Comparison of ENCODE assay signal across 9 mouse cellular contexts in genomic region chr8:84709931-84710330, GRCm38 (mm10). TPM values are rescaled to one million over a fixed set of nuclear protein-coding genes. Genes with fewer than 3 reads are reported as not detected.
DNase-seq lines count a peak whose midpoint lies in the region; ATAC-seq lines count a peak whose summit lies in the region.
"Had no signal": no experiment of that assay in that cellular context is flagged by ENCODE, and none has a peak within 500 bp of the region (broad histone marks: within the 10 kb centered on the region; RNA-seq: fewer than 3 reads in every experiment).

No protein-coding gene starts in this region.

- no peak for ATAC-seq in embryonic facial prominence, embryonic 12.5 days (ENCODE audit: insufficient number of reproducible peaks, insufficient read depth, low FRiP score, low TSS enrichment)
- no peak for ATAC-seq in liver, embryonic 12.5 days
- ATAC-seq in liver, embryonic 11.5 days (replicated peaks; ENCODE audit: low FRiP score), result no peak
- no peak for ATAC-seq in limb, embryonic 12.5 days (ENCODE audit: insufficient number of reproducible peaks, insufficient read depth, low FRiP score, low TSS enrichment, low read depth)

- 100% methylated on average over 1 of the region's 1 CpGs for WGBS in embryonic facial prominence, embryonic 12.5 days
- WGBS in embryonic facial prominence, embryonic 10.5 days, result 94% methylated on average over 1 of the region's 1 CpGs
- whole genome bisulfite sequencing in liver, embryonic 12.5 days (ENCODE audit: insufficient replicate concordance), result 88% methylated on average over 1 of the region's 1 CpGs
- 93% methylated on average over 1 of the region's 1 CpGs for WGBS in liver, embryonic 11.5 days
- WGBS in forebrain, embryonic 10.5 days, result 98% methylated on average over 1 of the region's 1 CpGs
- 100% methylated on average over 1 of the region's 1 CpGs for WGBS in limb, embryonic 12.5 days

- no peak overlapping the region for H3K4me2 ChIP-seq in embryonic facial prominence, embryonic 12.5 days (replicated peaks)
- no peak overlapping the region for H3K4me2 ChIP-seq in liver, embryonic 12.5 days
- no peak overlapping the region for H3K4me2 ChIP-seq in liver, embryonic 11.5 days
- H3K4me2 ChIP-seq in limb, embryonic 12.5 days, result no peak overlapping the region

- H3K27me3 ChIP-seq in embryonic facial prominence, embryonic 12.5 days, result peaks cover 48% of the 10 kb centered on the region
- H3K27me3 ChIP-seq in embryonic facial prominence, embryonic 10.5 days (replicated peaks; ENCODE audit: low read depth, poor library complexity, severe bottlenecking), result peaks cover 98% of the 10 kb centered on the region
- peaks cover 64% of the 10 kb centered on the region for H3K27me3 ChIP-seq in liver, embryonic 12.5 days (replicated peaks)
- peaks cover 50% of the 10 kb centered on the region for H3K27me3 ChIP-seq in liver, embryonic 11.5 days (replicated peaks; ENCODE audit: control insufficient read depth, insufficient read depth, low read length)
- peaks cover 100% of the 10 kb centered on the region for H3K27me3 ChIP-seq in forebrain, embryonic 10.5 days (ENCODE audit: poor library complexity, severe bottlenecking)
- peaks cover 46% of the 10 kb centered on the region for H3K27me3 ChIP-seq in limb, embryonic 12.5 days

- no peak for DNase-seq in embryonic facial prominence, embryonic 10.5 days (ENCODE audit: low spot score)
- DNase-seq in liver, embryonic 11.5 days (ENCODE audit: low spot score), result no peak
- no peak for DNase-seq in forebrain, embryonic 10.5 days (ENCODE audit: extremely low spot score, low spot score)
- DNase-seq in cerebellum, adult 9-10 months, result no peak
- no peak for DNase-seq in layer of hippocampus, adult 11-12 months (ENCODE audit: low spot score)

- peak overlapping the region; percentile 51; the same call in 1 of the 2 replicates for H3K27ac ChIP-seq in embryonic facial prominence, embryonic 12.5 days
- no peak overlapping the region for H3K27ac ChIP-seq in embryonic facial prominence, embryonic 10.5 days (replicated peaks)
- peak overlapping the region; percentile 32; the same call in 1 of the 2 replicates for H3K27ac ChIP-seq in liver, embryonic 12.5 days
- no peak overlapping the region for H3K27ac ChIP-seq in liver, embryonic 11.5 days (ENCODE audit: low read depth, low read length)
- peak overlapping the region; percentile 70; the same call in 1 of the 2 replicates for H3K27ac ChIP-seq in forebrain, embryonic 10.5 days
- H3K27ac ChIP-seq in limb, embryonic 12.5 days, result peak overlapping the region; percentile 66

- no peak overlapping the region for H3K9ac ChIP-seq in embryonic facial prominence, embryonic 12.5 days
- H3K9ac ChIP-seq in liver, embryonic 12.5 days, result no peak overlapping the region
- H3K9ac ChIP-seq in liver, embryonic 11.5 days (ENCODE audit: low read depth, low read length), result no peak overlapping the region
- H3K9ac ChIP-seq in limb, embryonic 12.5 days (replicated peaks), result no peak overlapping the region

- H3K36me3 ChIP-seq in embryonic facial prominence, embryonic 12.5 days, result peaks cover 11% of the 10 kb centered on the region
- no peaks in the 10 kb centered on the region for H3K36me3 ChIP-seq in embryonic facial prominence, embryonic 10.5 days (replicated peaks)
- H3K36me3 ChIP-seq in liver, embryonic 12.5 days, result no peaks in the 10 kb centered on the region
- H3K36me3 ChIP-seq in liver, embryonic 11.5 days (ENCODE audit: control insufficient read depth, insufficient read depth, low read length), result no peaks in the 10 kb centered on the region
- H3K36me3 ChIP-seq in forebrain, embryonic 10.5 days (replicated peaks), result no peaks in the 10 kb centered on the region
- peaks cover 34% of the 10 kb centered on the region for H3K36me3 ChIP-seq in limb, embryonic 12.5 days
- H3K36me3 ChIP-seq: heart, embryonic 12.5 days had no signal

- H3K4me3 ChIP-seq in embryonic facial prominence, embryonic 12.5 days, result no peak overlapping the region
- H3K4me3 ChIP-seq in embryonic facial prominence, embryonic 10.5 days, result no peak overlapping the region
- H3K4me3 ChIP-seq in liver, embryonic 12.5 days, result no peak overlapping the region
- no peak overlapping the region for H3K4me3 ChIP-seq in liver, embryonic 11.5 days (ENCODE audit: low read depth, low read length)
- H3K4me3 ChIP-seq in forebrain, embryonic 10.5 days, result no peak overlapping the region
- H3K4me3 ChIP-seq in limb, embryonic 12.5 days (replicated peaks), result no peak overlapping the region
- H3K4me3 ChIP-seq: heart, embryonic 12.5 days had no signal

- peaks cover 80% of the 10 kb centered on the region for H3K4me1 ChIP-seq in embryonic facial prominence, embryonic 12.5 days
- peaks cover 74% of the 10 kb centered on the region for H3K4me1 ChIP-seq in embryonic facial prominence, embryonic 10.5 days
- peaks cover 68% of the 10 kb centered on the region for H3K4me1 ChIP-seq in liver, embryonic 12.5 days
- H3K4me1 ChIP-seq in liver, embryonic 11.5 days (replicated peaks; ENCODE audit: control insufficient read depth, insufficient read depth, low read length), result peaks cover 50% of the 10 kb centered on the region
- H3K4me1 ChIP-seq in forebrain, embryonic 10.5 days, result peaks cover 93% of the 10 kb centered on the region
- H3K4me1 ChIP-seq in limb, embryonic 12.5 days (replicated peaks), result peaks cover 93% of the 10 kb centered on the region

- no peaks in the 10 kb centered on the region for H3K9me3 ChIP-seq in embryonic facial prominence, embryonic 12.5 days
- H3K9me3 ChIP-seq in embryonic facial prominence, embryonic 10.5 days, result no peaks in the 10 kb centered on the region
- H3K9me3 ChIP-seq in liver, embryonic 12.5 days (replicated peaks), result no peaks in the 10 kb centered on the region
- H3K9me3 ChIP-seq in liver, embryonic 11.5 days (ENCODE audit: control insufficient read depth, low read length), result no peaks in the 10 kb centered on the region
- no peaks in the 10 kb centered on the region for H3K9me3 ChIP-seq in forebrain, embryonic 10.5 days
- no peaks in the 10 kb centered on the region for H3K9me3 ChIP-seq in limb, embryonic 12.5 days
- H3K9me3 ChIP-seq: heart, embryonic 12.5 days had no signal

RNA-seq across cellular contexts. Expression of gene Lyl1, which starts 8.7 kb away (rescaled TPM):
- 4.9 and 5.0 TPM in 2 replicates for polyA plus RNA-seq in embryonic facial prominence, embryonic 12.5 days (2016; fragmentation: Nextera tagmentation; extraction: Ambion mirVana)
- 4.3 and 5.5 TPM in 2 replicates for polyA plus RNA-seq in embryonic facial prominence, embryonic 10.5 days (2016; fragmentation: Nextera tagmentation; extraction: Ambion mirVana)
- 82.3 and 83.1 TPM in 2 replicates for polyA plus RNA-seq in liver, embryonic 12.5 days (2016; fragmentation: Nextera tagmentation; extraction: Ambion mirVana)
- polyA plus RNA-seq in liver, embryonic 11.5 days (2014; fragmentation: Nextera tagmentation; extraction: Ambion mirVana), result 67.9 and 68.6 TPM in 2 replicates
- polyA plus RNA-seq in forebrain, embryonic 10.5 days (2016; fragmentation: Nextera tagmentation; extraction: Ambion mirVana), result 4.9 and 5.8 TPM in 2 replicates
- polyA plus RNA-seq in limb, embryonic 12.5 days (2016; fragmentation: Nextera tagmentation; extraction: Ambion mirVana), result 3.7 and 4.7 TPM in 2 replicates

RNA-seq across cellular contexts. Expression of gene G430095P16Rik, which starts 12.9 kb away (rescaled TPM):
- polyA plus RNA-seq in embryonic facial prominence, embryonic 12.5 days (2016; fragmentation: Nextera tagmentation; extraction: Ambion mirVana), result 7.1 and 7.4 TPM in 2 replicates
- polyA plus RNA-seq in embryonic facial prominence, embryonic 10.5 days (2016; fragmentation: Nextera tagmentation; extraction: Ambion mirVana), result 1.6 and 3.6 TPM in 2 replicates
- polyA plus RNA-seq in liver, embryonic 12.5 days (2016; fragmentation: Nextera tagmentation; extraction: Ambion mirVana), result 11.0 and 12.0 TPM in 2 replicates
- 11.8 and 12.3 TPM in 2 replicates for polyA plus RNA-seq in liver, embryonic 11.5 days (2014; fragmentation: Nextera tagmentation; extraction: Ambion mirVana)
- polyA plus RNA-seq in forebrain, embryonic 10.5 days (2016; fragmentation: Nextera tagmentation; extraction: Ambion mirVana), result 1.3 and 2.1 TPM in 2 replicates
- 9.7 and 11.8 TPM in 2 replicates for polyA plus RNA-seq in limb, embryonic 12.5 days (2016; fragmentation: Nextera tagmentation; extraction: Ambion mirVana)

RNA-seq across cellular contexts. Expression of gene Nacc1, which starts 22.3 kb away (rescaled TPM):
- 19.4 and 20.8 TPM in 2 replicates for polyA plus RNA-seq in embryonic facial prominence, embryonic 12.5 days (2016; fragmentation: Nextera tagmentation; extraction: Ambion mirVana)
- 30.4 and 30.8 TPM in 2 replicates for polyA plus RNA-seq in embryonic facial prominence, embryonic 10.5 days (2016; fragmentation: Nextera tagmentation; extraction: Ambion mirVana)
- polyA plus RNA-seq in liver, embryonic 12.5 days (2016; fragmentation: Nextera tagmentation; extraction: Ambion mirVana), result 12.5 and 12.9 TPM in 2 replicates
- 23.0 and 25.2 TPM in 2 replicates for polyA plus RNA-seq in liver, embryonic 11.5 days (2014; fragmentation: Nextera tagmentation; extraction: Ambion mirVana)
- 31.3 and 31.5 TPM in 2 replicates for polyA plus RNA-seq in forebrain, embryonic 10.5 days (2016; fragmentation: Nextera tagmentation; extraction: Ambion mirVana)
- 16.9 and 21.4 TPM in 2 replicates for polyA plus RNA-seq in limb, embryonic 12.5 days (2016; fragmentation: Nextera tagmentation; extraction: Ambion mirVana)

RNA-seq across cellular contexts. Expression of gene Trmt1, which starts 23.8 kb away (rescaled TPM):
- polyA plus RNA-seq in embryonic facial prominence, embryonic 12.5 days (2016; fragmentation: Nextera tagmentation; extraction: Ambion mirVana), result 71.2 and 73.6 TPM in 2 replicates
- 69.1 and 71.2 TPM in 2 replicates for polyA plus RNA-seq in embryonic facial prominence, embryonic 10.5 days (2016; fragmentation: Nextera tagmentation; extraction: Ambion mirVana)
- 57.3 and 62.0 TPM in 2 replicates for polyA plus RNA-seq in liver, embryonic 12.5 days (2016; fragmentation: Nextera tagmentation; extraction: Ambion mirVana)
- 94.1 and 95.6 TPM in 2 replicates for polyA plus RNA-seq in liver, embryonic 11.5 days (2014; fragmentation: Nextera tagmentation; extraction: Ambion mirVana)
- 68.8 and 69.3 TPM in 2 replicates for polyA plus RNA-seq in forebrain, embryonic 10.5 days (2016; fragmentation: Nextera tagmentation; extraction: Ambion mirVana)
- polyA plus RNA-seq in limb, embryonic 12.5 days (2016; fragmentation: Nextera tagmentation; extraction: Ambion mirVana), result 63.4 and 66.9 TPM in 2 replicates

RNA-seq across cellular contexts. Expression of gene Ier2, which starts 47.3 kb away (rescaled TPM):
- polyA plus RNA-seq in embryonic facial prominence, embryonic 12.5 days (2016; fragmentation: Nextera tagmentation; extraction: Ambion mirVana), result 94.5 and 97.0 TPM in 2 replicates
- 140 and 148 TPM in 2 replicates for polyA plus RNA-seq in embryonic facial prominence, embryonic 10.5 days (2016; fragmentation: Nextera tagmentation; extraction: Ambion mirVana)
- polyA plus RNA-seq in liver, embryonic 12.5 days (2016; fragmentation: Nextera tagmentation; extraction: Ambion mirVana), result 36.4 and 37.4 TPM in 2 replicates
- polyA plus RNA-seq in liver, embryonic 11.5 days (2014; fragmentation: Nextera tagmentation; extraction: Ambion mirVana), result 46.5 and 50.1 TPM in 2 replicates
- polyA plus RNA-seq in forebrain, embryonic 10.5 days (2016; fragmentation: Nextera tagmentation; extraction: Ambion mirVana), result 91.4 and 96.9 TPM in 2 replicates
- polyA plus RNA-seq in limb, embryonic 12.5 days (2016; fragmentation: Nextera tagmentation; extraction: Ambion mirVana), result 134 and 144 TPM in 2 replicates

Comparison
In these comparisons a context has a peak if more than half of its experiments do, and no peak if none do; other contexts are left out.
1. H3K27ac ChIP-seq: peak in embryonic facial prominence, embryonic 12.5 days (single experiment), liver, embryonic 12.5 days (single experiment), forebrain, embryonic 10.5 days (single experiment) and limb, embryonic 12.5 days (single experiment); none in embryonic facial prominence, embryonic 10.5 days (single experiment) and liver, embryonic 11.5 days (single experiment).
2. RNA of gene Lyl1, which starts 8.7 kb away (polyA plus RNA-seq): 82.3 to 83.1 TPM in liver, embryonic 12.5 days and 67.9 to 68.6 TPM in liver, embryonic 11.5 days; 4.9 to 5.8 TPM in forebrain, embryonic 10.5 days, 4.9 to 5.0 TPM in embryonic facial prominence, embryonic 12.5 days, 4.3 to 5.5 TPM in embryonic facial prominence, embryonic 10.5 days and 3.7 to 4.7 TPM in limb, embryonic 12.5 days; every median in the first group is over 10 times any median in the second.